Mouse (Mus musculus): ENCODE results near the gene Gm10142. TPM values are rescaled to one million over a fixed set of nuclear protein-coding genes. Genes with fewer than 3 reads are reported as not detected.
"Not testable (repeated sequence)": the region's sequence is repeated elsewhere in the genome, so short reads cannot be mapped to it uniquely, and the experiment has no call there.

Gene Gm10142
- total RNA-seq, 2 experiments from 2014 or later, result not detected

DNA sequence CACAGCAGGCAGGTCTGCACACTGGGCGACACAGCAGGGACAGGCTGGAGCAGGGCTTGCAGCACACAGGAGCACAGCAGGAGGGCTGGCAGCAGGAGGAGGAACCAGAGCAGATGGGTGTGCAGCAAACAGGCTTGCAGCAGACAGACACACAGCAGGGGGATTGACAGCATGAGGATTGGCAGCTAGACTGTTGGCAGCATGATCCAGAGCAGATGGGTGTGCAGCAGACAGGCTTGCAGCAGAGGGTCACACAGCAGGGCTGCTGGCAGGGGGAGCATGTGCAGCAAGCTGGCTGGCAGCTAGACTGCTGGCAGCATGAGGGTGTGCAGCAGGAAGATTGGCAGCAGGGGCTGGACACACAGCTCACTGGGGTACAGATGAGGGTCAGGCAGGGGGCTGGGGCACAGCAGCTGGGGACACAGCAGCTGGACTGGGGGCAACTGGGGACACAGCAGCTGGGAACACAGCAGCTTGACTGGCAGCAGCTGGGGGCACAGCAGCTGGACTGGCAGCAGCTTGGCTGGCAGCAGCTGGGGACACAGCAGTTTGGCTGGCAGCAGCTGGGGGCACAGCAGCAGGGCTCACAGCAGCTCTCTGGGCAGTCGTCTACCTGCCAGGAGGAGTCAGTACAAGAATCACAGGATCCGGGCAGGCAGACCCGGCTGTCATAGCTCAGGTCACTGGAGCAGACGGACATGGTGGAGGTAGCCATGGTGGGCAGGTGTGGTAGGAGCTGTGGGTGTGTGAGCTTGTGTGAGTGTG lies 26.5 kb downstream of the Gm10142 start, which contains the start of gene Gm18596:
Gene Gm18596, minus strand, starts transcription at position 715 of the 765 bp plus-strand sequence.
- DNase-seq, result not testable (repeated sequence)

DNA sequence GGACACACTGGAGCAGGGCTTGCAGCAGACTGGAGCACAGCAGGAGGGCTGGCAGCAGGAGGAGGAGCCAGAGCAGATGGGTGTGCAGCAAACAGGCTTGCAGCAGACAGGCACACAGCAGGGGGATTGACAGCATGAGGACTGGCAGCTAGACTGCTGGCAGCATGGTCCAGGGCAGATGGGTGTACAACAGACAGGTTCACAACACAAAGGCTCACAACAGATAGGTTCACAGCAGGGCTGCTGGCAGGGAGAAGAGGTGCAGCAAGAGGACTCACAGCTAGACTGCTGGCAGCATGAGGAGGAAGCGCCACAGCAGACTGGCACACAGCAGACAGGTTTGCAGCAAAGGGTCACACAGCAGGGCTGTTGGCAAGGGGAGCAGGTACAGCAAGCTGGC lies 35.1 kb downstream of the Gm10142 start:
- not testable (repeated sequence) for DNase-seq

GRCm38 (mm10) chr10:77751254-77751653 lies 35.6 kb downstream of the Gm10142 start, which contains the start of gene Gm9736:
TSS of gene Gm9736 (minus strand) at chr10:77751354.
- DNase-seq, result not testable (repeated sequence)

DNA sequence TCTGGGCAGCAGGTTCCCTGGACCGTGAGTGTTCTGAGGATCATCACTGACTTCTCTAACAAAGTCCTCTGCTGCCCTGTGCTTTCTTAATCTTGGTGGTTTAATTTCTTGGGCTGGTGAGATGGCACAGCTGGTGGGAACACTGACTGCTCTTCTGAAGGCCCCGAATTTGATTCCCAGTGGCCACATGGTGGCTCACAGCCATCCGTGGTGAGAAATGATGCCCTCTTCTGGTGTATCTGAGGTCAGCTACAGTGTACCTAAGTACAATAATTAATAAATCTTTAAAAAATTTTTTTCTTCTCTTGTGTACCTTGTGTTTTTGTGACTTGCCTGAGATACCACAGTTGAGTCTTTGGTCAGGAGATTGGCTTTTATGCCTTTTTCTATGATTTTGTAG lies 36.7 kb downstream of the Gm10142 start:
- DNase-seq, result not testable (repeated sequence)

DNA sequence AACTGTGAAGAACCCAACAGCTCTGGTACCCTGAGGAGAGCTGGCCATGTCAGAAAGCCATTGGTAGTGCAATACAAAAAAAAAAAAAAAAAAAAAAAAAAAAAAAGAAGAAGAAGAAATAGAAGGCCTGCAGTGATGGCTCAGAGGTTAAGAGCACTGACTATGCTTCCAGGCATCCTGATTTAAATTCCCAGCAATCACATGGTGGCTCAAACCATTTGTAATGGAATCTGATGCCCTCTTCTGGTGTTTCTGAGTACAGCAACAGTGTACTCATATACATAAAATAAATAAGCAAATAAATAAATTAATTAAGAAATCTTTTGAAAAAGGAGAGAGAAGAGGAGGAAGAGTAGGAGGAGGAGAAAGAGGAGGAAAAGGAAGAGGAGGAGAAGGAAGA lies 37.8 kb downstream of the Gm10142 start:
- DNase-seq, result no peak

- DNase-seq, result not testable (repeated sequence)
Measured at GRCm38 (mm10) chr10:77759582-77759981, 44.0 kb downstream of the Gm10142 start, which contains the start of gene Gm3233. TSS of gene Gm3233 (minus strand) at chr10:77759682.

Other genes starting within 250 kb of the Gm10142 start
- 1 to 10 TPM; 6.2 to 6.7 TPM for gene Fam207a, start 200.0 kb upstream of the Gm10142 start, total RNA-seq (2021)
- 1 to 10 TPM; 1.3 to 1.8 TPM for gene Itgb2, start 185.6 kb upstream of the Gm10142 start, total RNA-seq (2021)
- 10 to 100 TPM; 26.1 to 29.1 TPM for gene Pttg1ip, start 134.1 kb upstream of the Gm10142 start, total RNA-seq (2021)
- 10 to 100 TPM; 32.8 to 36.7 TPM for gene Sumo3, start 109.7 kb upstream of the Gm10142 start, total RNA-seq (2021)
- 1 to 10 TPM; 6.5 to 7.4 TPM for gene Gm49325, start 109.6 kb upstream of the Gm10142 start, total RNA-seq (2021)
- 10 to 100 TPM; 81.7 to 84.9 TPM for gene Ube2g2, start 93.5 kb upstream of the Gm10142 start, total RNA-seq (2021)
- gene Tspear, start 29.2 kb upstream of the Gm10142 start, total RNA-seq (2021), result not detected
- gene Gm19402, start 25.1 kb upstream of the Gm10142 start, total RNA-seq (2021), result not detected
- gene Gm9508, start 18.6 kb upstream of the Gm10142 start, total RNA-seq (2021), result not detected
- not detected for gene Gm10272, start 9.2 kb upstream of the Gm10142 start, total RNA-seq (2021)
- not detected for gene Gm10024, start 4.3 kb upstream of the Gm10142 start, total RNA-seq (2021)
- gene Krtap12-1, start 4.8 kb downstream of the Gm10142 start, total RNA-seq (2021), result not detected
- not detected for gene Gm10100, start 10.7 kb downstream of the Gm10142 start, total RNA-seq (2021)
- not detected for gene Gm18596, start 26.8 kb downstream of the Gm10142 start, total RNA-seq (2021)
- not detected for gene Gm9736, start 35.5 kb downstream of the Gm10142 start, total RNA-seq (2021)
- not detected for gene Gm3233, start 43.9 kb downstream of the Gm10142 start, total RNA-seq (2021)
- not detected for gene Gm3238, start 55.5 kb downstream of the Gm10142 start, total RNA-seq (2021)
- gene Gm7138, start 61.1 kb downstream of the Gm10142 start, total RNA-seq (2021), result not detected
- gene Gm3250, start 66.7 kb downstream of the Gm10142 start, total RNA-seq (2021), result not detected
- gene Gm7137, start 72.4 kb downstream of the Gm10142 start, total RNA-seq (2021), result not detected
- gene Gm9639, start 79.3 kb downstream of the Gm10142 start, total RNA-seq (2021), result not detected
- not detected for gene Gm19668, start 83.3 kb downstream of the Gm10142 start, total RNA-seq (2021)
- not detected for gene Gm9507, start 96.0 kb downstream of the Gm10142 start, total RNA-seq (2021)
- gene Gm2696, start 98.9 kb downstream of the Gm10142 start, total RNA-seq (2021), result not detected
- not detected for gene Krtap10-4, start 111.3 kb downstream of the Gm10142 start, total RNA-seq (2021)
- gene Krtap10-10, start 120.1 kb downstream of the Gm10142 start, total RNA-seq (2021), result not detected
- not detected for gene Gm36176, start 131.0 kb downstream of the Gm10142 start, total RNA-seq (2021)
- not detected for gene Gm10318, start 137.1 kb downstream of the Gm10142 start, total RNA-seq (2021)
- gene Gm3285, start 146.2 kb downstream of the Gm10142 start, total RNA-seq (2021), result not detected
- gene Lrrc3, start 186.7 kb downstream of the Gm10142 start, total RNA-seq (2021), result under 1 TPM; 0.18 to 0.32 TPM

Data from gastrocnemius, postnatal 25 days (tissue).